Mouse (Mus musculus) right cerebral cortex, postnatal 4 days (tissue): Measurements from ENCODE around the gene Angptl4.

ENCODE experiments used
- DNase-seq: peaks from one replicate; pipeline ENCODE4 v3.0.0-alpha.2; 2022

Gene Angptl4

GRCm38 (mm10) chr17:33804205-33804604 lies 22.6 kb upstream of the Angptl4 start:
- DNase-seq, result no peak

GRCm38 (mm10) chr17:33802221-33802620 lies 20.6 kb upstream of the Angptl4 start:
- no peak for DNase-seq

- DNase-seq, result no peak
These were observed 17.6 kb upstream of the Angptl4 start for GRCm38 (mm10) chr17:33799277-33799676.

- no peak for DNase-seq
These were observed 16.7 kb upstream of the Angptl4 start for GRCm38 (mm10) chr17:33798306-33798705.

- no peak for DNase-seq
These were observed 7.1 kb upstream of the Angptl4 start for GRCm38 (mm10) chr17:33788732-33789131.

GRCm38 (mm10) chr17:33786375-33786774 lies 4.7 kb upstream of the Angptl4 start:
- DNase-seq, result no peak

- DNase-seq, result no peak
These were observed 3.3 kb upstream of the Angptl4 start for GRCm38 (mm10) chr17:33784939-33785338.

- DNase-seq, result peak; percentile 32
These were observed 1.8 kb upstream of the Angptl4 start for GRCm38 (mm10) chr17:33783408-33783807.

- no peak for DNase-seq
These were observed 437 bp upstream of the Angptl4 start for GRCm38 (mm10) chr17:33782067-33782466.

GRCm38 (mm10) chr17:33780431-33780830 lies 1.2 kb downstream of the Angptl4 start:
- DNase-seq, result no peak

GRCm38 (mm10) chr17:33779967-33780295 lies 1.7 kb downstream of the Angptl4 start:
- no peak for DNase-seq

GRCm38 (mm10) chr17:33779271-33779966 lies 2.2 kb downstream of the Angptl4 start:
- DNase-seq, result peak; percentile 80

GRCm38 (mm10) chr17:33775287-33775686 lies 6.3 kb downstream of the Angptl4 start:
- DNase-seq, result no peak

- no peak for DNase-seq
These were observed 7.0 kb downstream of the Angptl4 start for GRCm38 (mm10) chr17:33774573-33775155.

- DNase-seq, result no peak
These were observed 7.6 kb downstream of the Angptl4 start for GRCm38 (mm10) chr17:33773871-33774572.

GRCm38 (mm10) chr17:33773426-33773825 lies 8.2 kb downstream of the Angptl4 start:
- no peak for DNase-seq

GRCm38 (mm10) chr17:33771617-33772016 lies 10.0 kb downstream of the Angptl4 start:
- no peak for DNase-seq

- no peak for DNase-seq
These were observed 15.2 kb downstream of the Angptl4 start for GRCm38 (mm10) chr17:33766389-33766788.

- peak; percentile 99 for DNase-seq
These were observed 21.1 kb downstream of the Angptl4 start, which contains the start of gene Rab11b for GRCm38 (mm10) chr17:33760255-33761165. Gene Rab11b (minus strand): TSS chr17:33760530.

GRCm38 (mm10) chr17:33759767-33760254 lies 21.8 kb downstream of the Angptl4 start:
- DNase-seq, result peak; percentile 84

GRCm38 (mm10) chr17:33757231-33757630 lies 24.4 kb downstream of the Angptl4 start:
- no peak for DNase-seq

- DNase-seq, result no peak
These were observed 25.4 kb downstream of the Angptl4 start for GRCm38 (mm10) chr17:33756108-33756790.
